Mouse (Mus musculus) forebrain, embryonic 14.5 days (tissue): ENCODE data around the gene Acsl5. TPM values are rescaled to one million over a fixed set of nuclear protein-coding genes. Genes with fewer than 3 reads are reported as not detected.

ENCODE experiments used
- ATAC-seq: fragments of 200-750 bp; cut with Nextera tagmentation; 2 replicates; pipeline ENCODE4 v1.8.0; 2017; ENCODE audit warnings: mild to moderate bottlenecking, moderate library complexity
- DNase-seq: peaks from one replicate; pipeline ENCODE4 v3.0.0-alpha.2; 2015; ENCODE audit warnings: low spot score
- H3K27ac ChIP-seq: fragments of 300-500 bp; sonication (generic); 2 replicates; pipeline ENCODE4 v1.5.1; 2014; ENCODE audit warnings: low read depth, mild to moderate bottlenecking, control low read depth, low read length, moderate library complexity
- H3K27me3 ChIP-seq: fragments of 300-500 bp; sonication (generic); replicated peaks from 2 replicates; pipeline ENCODE4 v1.6.1; 2014; ENCODE audit warnings: low read length, control low read depth, mixed read lengths; ENCODE audit not compliant: control insufficient read depth, insufficient read depth
- H3K36me3 ChIP-seq: fragments of 300-500 bp; sonication (generic); 2 replicates; pipeline ENCODE4 v1.6.1; 2014; ENCODE audit warnings: low read length, control low read depth; ENCODE audit not compliant: control insufficient read depth, insufficient read depth
- H3K4me1 ChIP-seq: fragments of 300-500 bp; sonication (generic); 2 replicates; pipeline ENCODE4 v1.6.1; 2014; ENCODE audit warnings: antibody characterized with exemption, low read length, control low read depth; ENCODE audit not compliant: control insufficient read depth, insufficient read depth
- H3K4me2 ChIP-seq: fragments of 300-500 bp; sonication (generic); 2 replicates; pipeline ENCODE4 v1.6.1; 2014; ENCODE audit warnings: mild to moderate bottlenecking, control low read depth, low read length
- H3K4me3 ChIP-seq: fragments of 300-500 bp; sonication (generic); 2 replicates; pipeline ENCODE4 v1.5.1; 2014; ENCODE audit warnings: low read depth, low read length, control low read depth
- H3K9ac ChIP-seq: fragments of 300-500 bp; sonication (generic); 2 replicates; pipeline ENCODE4 v1.6.1; 2014; ENCODE audit warnings: mild to moderate bottlenecking, low read length, control low read depth, moderate library complexity
- H3K9me3 ChIP-seq: fragments of 300-500 bp; sonication (generic); replicated peaks from 2 replicates; pipeline ENCODE4 v1.6.1; 2016; ENCODE audit warnings: low read length, control low read depth, mixed read lengths; ENCODE audit not compliant: control insufficient read depth
- WGBS: fragments of 180-500 bp; shearing (Covaris S2); extraction: QIAGEN DNeasy Blood & Tissue Kit; methylation state at CpG from one replicate; pipeline ENCODE4 v1.1.7; 2014; 5-methylcytosine and 5-hydroxymethylcytosine counted together
- polyA plus RNA-seq: library from polyadenylated mRNA; unstranded; fragments of >200 nt; fragmentation: Nextera tagmentation; extraction: Ambion mirVana; gene quantifications from 2 replicates; pipeline ENCODE4 v1.2.1, GENCODE M21; 2014

Gene Acsl5
- polyA plus RNA-seq: 7.7 and 9.6 TPM in 2 replicates

DNA sequence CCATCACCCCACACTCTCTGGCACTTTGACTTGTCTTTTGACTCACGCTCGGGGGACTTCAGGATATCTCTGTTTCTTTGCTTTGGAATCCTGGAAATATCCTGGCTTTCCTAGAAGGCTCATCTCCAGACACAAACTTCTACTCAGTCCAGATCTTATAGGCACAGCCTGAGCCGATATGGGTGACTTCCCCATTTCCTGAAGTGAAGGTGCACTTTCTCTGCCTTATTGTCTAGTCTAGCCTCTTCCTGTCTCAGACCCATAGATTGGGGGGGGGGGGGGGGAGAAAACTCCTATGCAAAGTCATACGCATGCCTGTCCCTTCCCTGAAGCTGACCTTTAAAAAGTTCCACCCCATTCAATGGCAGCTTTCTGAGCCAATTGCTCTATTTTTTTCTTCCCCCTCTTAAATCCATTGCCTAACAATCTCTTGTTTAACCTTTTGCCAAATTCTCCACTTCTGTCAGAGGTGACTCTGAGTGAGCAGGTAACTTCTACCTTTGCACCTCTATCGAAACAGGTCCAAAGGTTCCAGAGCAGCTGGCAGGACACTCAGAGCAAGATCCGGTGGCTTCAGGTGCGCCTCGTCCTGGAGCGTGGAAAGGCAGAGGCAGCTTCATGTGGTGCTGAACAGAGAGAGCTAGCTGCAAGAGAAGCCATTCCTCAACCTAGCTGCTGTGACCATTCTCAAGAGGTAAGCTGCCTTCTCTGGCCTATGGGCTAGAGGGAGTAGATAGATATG lies at the start of gene Acsl5:
Acsl5 (plus strand) TSS at position 556 of the 742 bp plus-strand sequence.
- no peak within 1 kb of the TSS for H3K4me3 ChIP-seq
- DNase-seq (no peak), ATAC-seq (no peak)
- H3K36me3 ChIP-seq: no peaks in the 10 kb centered on the region
- peaks cover 3% of the 10 kb centered on the region for H3K4me1 ChIP-seq
- H3K9me3 ChIP-seq: no peaks in the 10 kb centered on the region
- no peak within 1 kb of the TSS for H3K4me2 ChIP-seq
- WGBS: 96% methylated on average over 9 of the region's 9 CpGs
- no peaks in the 10 kb centered on the region for H3K27me3 ChIP-seq
- H3K27ac ChIP-seq: no peak within 1 kb of the TSS
- no peak within 1 kb of the TSS for H3K9ac ChIP-seq

DNA sequence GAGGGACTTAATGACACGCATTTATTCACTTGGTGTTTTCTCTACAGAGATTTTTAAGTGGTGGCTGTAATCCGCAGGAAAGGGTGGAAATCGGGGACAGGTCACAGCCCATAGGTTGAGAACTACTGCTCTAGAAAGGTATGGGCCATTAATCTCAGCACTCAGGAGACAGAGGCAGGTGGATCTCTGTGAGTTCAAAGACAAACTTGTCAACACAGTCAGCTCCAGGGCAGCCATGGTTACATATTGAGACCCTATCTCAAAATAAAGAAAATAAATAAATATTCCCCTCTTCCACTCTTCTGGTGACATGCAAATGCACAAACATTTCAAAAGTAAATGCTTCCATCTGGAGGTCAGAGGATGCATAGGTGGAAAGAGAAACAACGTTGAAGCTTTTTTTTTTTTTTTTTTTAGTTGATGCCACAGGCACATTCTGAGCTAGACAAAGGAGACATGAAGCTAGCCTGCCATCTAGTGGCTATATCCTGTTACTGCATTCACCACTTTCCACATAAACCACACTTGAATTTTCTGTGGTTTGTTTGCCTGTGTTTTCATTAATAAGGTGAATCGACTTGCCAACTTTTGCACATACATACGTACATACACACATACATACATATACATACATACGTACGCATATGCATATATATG lies 45.1 kb upstream of the Acsl5 start:
- ATAC-seq: peak; percentile 68
- H3K4me2 ChIP-seq: no peak overlapping the region
- H3K4me1 ChIP-seq: no peaks in the 10 kb centered on the region
- peak; percentile 84 for DNase-seq
- no peaks in the 10 kb centered on the region for H3K27me3 ChIP-seq
- no peaks in the 10 kb centered on the region for H3K36me3 ChIP-seq
- 37% methylated on average over 8 of the region's 8 CpGs for WGBS
- H3K9me3 ChIP-seq: no peaks in the 10 kb centered on the region
- H3K4me3 ChIP-seq: no peak overlapping the region
- no peak overlapping the region for H3K27ac ChIP-seq
- no peak overlapping the region for H3K9ac ChIP-seq

DNA sequence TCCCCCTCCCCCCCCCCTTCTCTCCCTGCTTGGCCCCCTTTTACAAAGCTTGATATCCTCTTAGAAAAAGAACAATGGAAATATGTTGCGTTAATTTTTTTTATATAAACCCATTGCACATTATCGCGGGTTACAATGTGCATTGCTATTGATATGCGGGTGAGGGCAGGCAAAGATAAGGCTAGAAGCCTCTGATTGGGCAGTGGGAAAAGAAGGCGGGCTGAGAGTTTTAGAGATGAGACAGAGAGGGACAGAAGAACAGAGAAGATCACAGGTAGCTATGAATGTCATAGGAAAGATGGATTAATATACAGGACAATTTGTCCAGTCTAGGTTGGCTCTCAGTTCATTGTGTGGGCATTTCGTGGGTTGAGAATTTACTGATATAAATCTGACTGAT lies 44.5 kb upstream of the Acsl5 start:
- Histone ChIP-seq H3K36me3 (no peaks in the 10 kb centered on the region), H3K4me2 (no peak overlapping the region), H3K4me1 (no peaks in the 10 kb centered on the region), H3K9me3 (no peaks in the 10 kb centered on the region), H3K27ac (no peak overlapping the region), H3K4me3 (no peak overlapping the region), H3K9ac (no peak overlapping the region), H3K27me3 (no peaks in the 10 kb centered on the region)
- no peak for DNase-seq
- WGBS: 61% methylated on average over 6 of the region's 6 CpGs
- no peak for ATAC-seq

DNA sequence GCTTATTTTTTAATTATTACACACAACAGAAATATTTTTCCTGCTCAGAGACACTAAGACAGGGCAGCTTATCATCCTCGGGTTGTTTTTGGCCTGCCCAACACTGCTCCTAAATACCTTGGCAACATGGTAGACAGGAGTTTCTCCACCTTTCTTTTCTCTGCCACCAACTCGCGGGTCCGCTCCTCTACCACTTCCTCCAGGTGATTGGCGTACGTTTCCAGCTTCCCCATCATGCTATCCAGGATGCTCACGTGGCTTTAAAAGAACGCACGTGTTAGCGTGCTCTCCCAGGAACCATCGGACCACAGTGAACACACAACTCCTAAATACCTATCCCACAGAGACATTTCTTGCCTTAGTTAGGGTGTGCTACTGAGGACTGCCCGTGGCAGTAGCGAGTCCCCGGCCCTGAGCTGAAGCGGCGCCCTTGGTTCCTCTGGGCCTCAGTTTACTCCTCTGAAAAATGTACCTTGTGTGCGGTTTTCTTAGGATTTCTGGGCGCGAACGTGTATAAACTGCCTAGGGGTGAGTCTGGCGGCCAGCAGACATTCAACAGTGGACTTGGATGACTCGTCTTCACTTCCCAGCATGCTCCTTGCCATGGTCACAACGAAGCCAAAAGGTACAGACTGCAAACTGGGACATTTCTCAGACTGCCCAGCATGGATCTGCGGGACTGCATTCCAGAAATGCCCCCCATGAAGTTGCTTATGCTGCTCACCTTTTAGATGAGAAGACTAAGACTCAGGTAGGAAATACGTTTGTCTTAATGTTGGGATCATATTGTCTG lies 43.8 kb upstream of the Acsl5 start:
- H3K9me3 ChIP-seq: no peaks in the 10 kb centered on the region
- H3K27me3 ChIP-seq: no peaks in the 10 kb centered on the region
- H3K9ac ChIP-seq: no peak overlapping the region
- no peak overlapping the region for H3K4me3 ChIP-seq
- H3K4me1 ChIP-seq: no peaks in the 10 kb centered on the region
- DNase-seq (no peak), ATAC-seq (no peak)
- H3K4me2 ChIP-seq: no peak overlapping the region
- 65% methylated on average over 25 of the region's 25 CpGs for WGBS
- H3K36me3 ChIP-seq: no peaks in the 10 kb centered on the region
- H3K27ac ChIP-seq: no peak overlapping the region

DNA sequence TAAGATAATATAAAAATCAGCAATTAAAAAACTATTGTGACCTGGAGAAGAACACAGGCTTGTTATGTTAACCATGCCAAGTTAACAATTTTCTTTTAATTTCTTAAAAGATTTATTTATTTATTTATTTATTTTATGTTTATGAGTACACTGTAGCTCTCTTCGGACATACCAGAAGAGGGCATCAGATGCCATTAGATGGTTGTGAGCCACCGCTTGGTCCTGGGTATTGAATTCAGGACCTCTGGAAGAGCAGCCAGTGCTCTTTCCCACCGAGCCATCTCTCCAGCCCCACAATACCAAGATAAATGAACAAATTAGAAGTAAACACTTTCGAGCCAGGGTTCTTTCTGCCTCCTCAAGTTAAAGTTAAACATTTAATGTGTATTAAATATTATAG lies 43.1 kb upstream of the Acsl5 start:
- Histone ChIP-seq H3K36me3 (no peaks in the 10 kb centered on the region), H3K27ac (no peak overlapping the region), H3K4me1 (no peaks in the 10 kb centered on the region), H3K9ac (no peak overlapping the region), H3K4me2 (no peak overlapping the region), H3K9me3 (no peaks in the 10 kb centered on the region), H3K27me3 (no peaks in the 10 kb centered on the region), H3K4me3 (no peak overlapping the region)
- DNase-seq (no peak), ATAC-seq (no peak)
- WGBS: 74% methylated on average over 4 of the region's 4 CpGs

DNA sequence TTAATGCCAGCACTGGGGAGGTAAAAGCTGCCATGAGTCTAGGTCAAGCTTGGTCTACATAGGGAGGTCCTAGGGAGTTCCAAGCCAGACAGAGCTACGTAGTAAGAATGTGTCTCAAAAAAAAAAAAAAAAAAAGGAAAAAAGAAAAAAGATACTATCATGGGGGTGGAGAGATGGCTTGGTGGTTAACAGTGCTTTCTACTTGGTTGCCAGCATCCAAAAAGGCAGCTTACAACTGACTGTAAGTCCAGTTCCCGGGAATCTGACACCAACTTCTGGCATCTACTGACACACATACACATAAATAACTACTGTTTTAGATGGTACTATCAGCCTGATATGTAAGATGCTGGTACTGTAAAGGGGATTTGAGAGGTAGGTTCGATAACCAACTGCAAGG lies 42.7 kb upstream of the Acsl5 start:
- no peaks in the 10 kb centered on the region for H3K9me3 ChIP-seq
- WGBS: 87% methylated on average over 3 of the region's 3 CpGs
- no peak for ATAC-seq
- H3K9ac ChIP-seq: no peak overlapping the region
- no peaks in the 10 kb centered on the region for H3K27me3 ChIP-seq
- H3K4me2 ChIP-seq: no peak overlapping the region
- no peaks in the 10 kb centered on the region for H3K4me1 ChIP-seq
- no peak overlapping the region for H3K27ac ChIP-seq
- H3K36me3 ChIP-seq: no peaks in the 10 kb centered on the region
- no peak for DNase-seq
- H3K4me3 ChIP-seq: no peak overlapping the region

DNA sequence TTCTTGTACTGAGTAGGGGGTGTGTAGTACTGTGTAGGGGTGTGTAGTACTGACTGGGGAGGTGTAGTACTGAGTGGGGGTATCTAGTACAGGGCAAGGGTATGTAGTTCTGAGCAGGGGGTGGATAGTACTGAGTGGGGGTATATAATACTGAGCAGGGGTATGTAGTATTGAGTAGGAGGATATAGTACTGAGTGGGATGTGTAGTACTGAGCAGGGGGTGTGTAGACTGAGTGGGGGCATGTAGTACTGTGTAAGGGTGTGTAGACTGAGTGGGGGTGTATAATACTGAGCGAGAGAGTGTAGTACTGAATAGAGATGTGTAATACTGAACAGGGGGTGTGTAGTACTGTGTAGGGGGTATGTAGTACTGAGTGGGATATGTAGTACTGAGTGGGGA lies 40.0 kb upstream of the Acsl5 start:
- Histone ChIP-seq H3K27me3 (no peaks in the 10 kb centered on the region), H3K9me3 (no peaks in the 10 kb centered on the region), H3K4me2 (no peak overlapping the region), H3K4me3 (no peak overlapping the region), H3K9ac (no peak overlapping the region), H3K36me3 (no peaks in the 10 kb centered on the region), H3K27ac (no peak overlapping the region), H3K4me1 (no peaks in the 10 kb centered on the region)
- ATAC-seq: no peak
- DNase-seq: no peak
- 98% methylated on average over 1 of the region's 1 CpGs for WGBS

DNA sequence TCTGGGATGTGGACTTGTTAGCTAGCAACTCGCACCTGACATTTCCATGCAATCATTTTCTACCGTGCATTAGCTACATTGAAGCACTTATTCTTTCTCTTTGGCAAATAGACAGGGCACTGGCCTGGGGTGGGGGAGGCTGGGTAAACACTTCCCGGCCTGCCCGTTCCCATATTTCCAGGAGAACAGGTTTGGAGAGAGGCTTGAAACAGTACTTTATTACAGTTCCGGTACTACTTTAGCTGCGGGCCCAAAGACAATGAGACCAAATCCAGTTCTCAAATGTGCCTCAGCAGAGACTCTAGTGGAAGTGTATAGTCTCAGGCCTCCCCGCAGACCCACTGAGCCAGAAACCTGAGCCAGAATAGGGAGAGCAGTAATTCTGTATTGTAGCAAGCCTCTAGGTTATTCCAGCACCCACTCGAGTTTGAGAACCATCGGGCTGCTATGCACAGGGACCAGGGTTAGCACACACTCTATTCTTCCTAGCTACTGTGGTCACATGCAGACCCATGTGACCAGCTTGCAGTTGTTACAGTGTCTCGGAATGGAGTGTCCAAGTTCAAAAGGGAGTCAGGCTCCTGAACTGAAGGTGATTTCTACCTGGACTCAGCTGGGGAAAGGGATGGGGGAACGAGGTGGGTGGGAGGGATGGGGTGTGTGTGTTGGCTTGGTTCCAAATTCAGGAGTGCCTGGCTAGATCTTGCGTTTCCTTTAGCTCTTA lies 38.0 kb upstream of the Acsl5 start:
- Histone ChIP-seq H3K4me3 (no peak overlapping the region), H3K9ac (no peak overlapping the region), H3K9me3 (no peaks in the 10 kb centered on the region), H3K4me2 (no peak overlapping the region), H3K27me3 (no peaks in the 10 kb centered on the region), H3K4me1 (no peaks in the 10 kb centered on the region), H3K36me3 (no peaks in the 10 kb centered on the region), H3K27ac (no peak overlapping the region)
- ATAC-seq: no peak
- DNase-seq: no peak
- WGBS: 83% methylated on average over 12 of the region's 12 CpGs
